Mouse (Mus musculus) adrenal gland, postnatal 4 days (tissue): ENCODE results near the gene Cbln1. TPM values are rescaled to one million over a fixed set of nuclear protein-coding genes. Genes with fewer than 3 reads are reported as not detected.

ENCODE experiments used
- DNase-seq, 2 experiments: peaks; one replicate each; pipeline ENCODE4 v3.0.0; 2021 to 2022; ENCODE audit warnings: low spot score in 2 of 2, mixed read lengths in 2 of 2
- total RNA-seq, 2 experiments: library from RNA; stranded (reverse); gene quantifications; 2 replicates each; pipeline ENCODE4 v1.2.3; 2021

Cbln1 gene
- total RNA-seq, 2 experiments from 2014 or later = 1.0 to 1.7 TPM

- no peak for DNase-seq
These were observed 2.2 kb downstream of the Cbln1 start for GRCm38 (mm10) chr8:87469931-87470833.

GRCm38 (mm10) chr8:87468958-87469815 is 3.2 kb downstream of the Cbln1 start:
- DNase-seq = no peak

GRCm38 (mm10) chr8:87468416-87468957 is 3.9 kb downstream of the Cbln1 start:
- no peak for DNase-seq

- no peak for DNase-seq
These were observed 4.5 kb downstream of the Cbln1 start for GRCm38 (mm10) chr8:87467906-87468305.

- DNase-seq = no peak
These were observed 5.3 kb downstream of the Cbln1 start for GRCm38 (mm10) chr8:87466936-87467602.

- no peak for DNase-seq
These were observed 6.1 kb downstream of the Cbln1 start for GRCm38 (mm10) chr8:87466335-87466734.

- no peak for DNase-seq
These were observed 8.0 kb downstream of the Cbln1 start for GRCm38 (mm10) chr8:87464446-87464845.

GRCm38 (mm10) chr8:87461801-87462200 is 10.6 kb downstream of the Cbln1 start:
- DNase-seq = no peak

GRCm38 (mm10) chr8:87456949-87457348 is 15.5 kb downstream of the Cbln1 start:
- no peak for DNase-seq

GRCm38 (mm10) chr8:87452815-87453214 is 19.6 kb downstream of the Cbln1 start:
- DNase-seq = no peak

GRCm38 (mm10) chr8:87451737-87452136 is 20.7 kb downstream of the Cbln1 start:
- DNase-seq = no peak

GRCm38 (mm10) chr8:87434592-87434991 is 37.8 kb downstream of the Cbln1 start:
- no peak for DNase-seq

- no peak for DNase-seq
These were observed 45.2 kb downstream of the Cbln1 start for GRCm38 (mm10) chr8:87427188-87427587.

GRCm38 (mm10) chr8:87424706-87425105 is 47.7 kb downstream of the Cbln1 start:
- no peak for DNase-seq

GRCm38 (mm10) chr8:87421697-87422096 is 50.7 kb downstream of the Cbln1 start:
- DNase-seq = no peak

Other genes starting within 250 kb of the Cbln1 start
- gene 4933402J07Rik, start 91.2 kb upstream of the Cbln1 start, total RNA-seq = not detected